Mouse (Mus musculus) C2C12 (cell line): Measurements from ENCODE around the gene Cpm.
"Not testable (repeated sequence)": the region's sequence is repeated elsewhere in the genome, so short reads cannot be mapped to it uniquely, and the experiment has no call there.

Experiments used
- CTCF ChIP-seq: IDR thresholded peaks from one replicate; pipeline ENCODE4 v1.5.1; 2011; ENCODE audit not compliant: control insufficient read depth, insufficient read depth, insufficient read length
- MAX ChIP-seq: IDR thresholded peaks from one replicate; pipeline ENCODE4 v1.6.1; 2011; ENCODE audit warnings: mild to moderate bottlenecking, control low read depth
- MYOG ChIP-seq: IDR thresholded peaks from one replicate; pipeline ENCODE4 v1.6.1; 2011; ENCODE audit not compliant: control insufficient read depth, insufficient read length; ENCODE audit errors: extremely low read depth
- USF1 ChIP-seq: IDR thresholded peaks from one replicate; pipeline ENCODE4 v1.6.1; 2011; ENCODE audit warnings: low read depth, mild to moderate bottlenecking, control low read depth, moderate library complexity

DNA sequence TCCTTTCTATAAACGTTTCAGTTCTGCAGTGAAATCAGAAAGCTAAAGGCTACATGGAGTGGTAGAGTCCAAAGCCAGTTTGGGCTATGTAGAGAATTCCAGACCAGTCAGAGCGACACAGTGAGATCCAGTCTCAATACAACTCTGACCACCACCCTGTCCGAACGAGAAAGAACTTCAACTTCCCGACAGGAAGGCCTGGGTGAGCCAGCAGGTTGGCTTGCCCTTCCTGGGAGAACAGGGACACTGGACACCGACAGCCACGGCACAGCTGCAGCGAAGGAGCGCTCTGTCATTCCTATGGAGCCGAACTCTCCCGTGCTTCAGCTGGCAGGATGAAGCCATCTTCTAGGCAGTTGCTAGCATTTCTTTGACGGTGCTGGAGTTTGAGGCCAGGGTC is 106.1 kb downstream of the Cpm start:
- TF ChIP-seq CTCF, MYOG, MAX, USF1: not testable (repeated sequence)
